Mouse (Mus musculus): ENCODE data around the gene Sp1.
A peak's percentile ranks its signal among the peaks of the same experiment; 100 is the strongest.

The Sp1 gene

DNA sequence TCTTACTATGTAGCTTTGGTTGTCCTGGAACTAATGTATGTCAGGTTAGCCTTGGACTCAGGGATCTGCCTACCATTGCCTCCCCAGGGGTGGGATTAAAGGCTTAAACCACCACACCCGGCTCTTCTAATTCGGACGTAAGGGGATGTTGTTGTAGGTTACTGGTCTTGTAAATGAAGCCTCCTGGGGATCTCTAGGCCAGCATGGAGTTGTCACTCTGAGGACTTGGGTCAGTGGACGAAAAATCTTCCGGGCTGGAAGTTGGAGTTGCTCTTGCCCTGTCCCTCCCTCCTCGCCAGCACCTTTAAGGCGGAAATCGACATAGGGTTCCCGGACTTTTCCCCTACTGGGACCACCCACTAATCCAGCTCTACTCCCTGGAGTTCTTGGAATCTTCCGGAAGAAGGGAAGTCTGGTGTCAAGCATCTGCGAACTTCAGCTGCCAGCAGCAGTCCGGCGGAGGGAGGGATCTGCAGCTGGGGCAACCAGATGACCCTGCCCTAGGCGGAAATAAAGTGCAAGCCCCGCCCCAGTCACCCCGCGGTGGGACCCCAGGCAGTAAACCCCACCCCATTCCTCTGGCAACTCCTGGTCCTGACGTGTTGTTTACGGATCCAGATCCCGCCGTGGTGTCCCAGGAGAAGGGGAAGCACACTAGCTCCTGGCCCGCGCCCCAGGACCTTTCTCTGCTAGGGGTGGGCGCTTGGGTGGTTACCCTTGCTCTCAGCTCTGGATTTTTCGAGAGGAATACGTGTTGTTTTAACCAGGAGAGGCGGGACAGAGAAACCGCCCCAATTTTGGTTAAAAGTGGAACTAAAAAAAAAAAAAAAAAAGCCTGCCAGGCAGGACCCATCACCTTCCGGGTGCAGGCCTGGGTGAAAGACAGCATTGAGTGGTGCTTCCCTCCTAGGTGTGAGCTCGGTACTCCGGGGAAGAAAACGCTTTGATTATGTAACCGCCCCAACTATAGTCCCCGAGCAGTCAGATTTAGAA, 6.4 kb upstream of the Sp1 start:
- peak; percentile 52 for DNase-seq

DNA sequence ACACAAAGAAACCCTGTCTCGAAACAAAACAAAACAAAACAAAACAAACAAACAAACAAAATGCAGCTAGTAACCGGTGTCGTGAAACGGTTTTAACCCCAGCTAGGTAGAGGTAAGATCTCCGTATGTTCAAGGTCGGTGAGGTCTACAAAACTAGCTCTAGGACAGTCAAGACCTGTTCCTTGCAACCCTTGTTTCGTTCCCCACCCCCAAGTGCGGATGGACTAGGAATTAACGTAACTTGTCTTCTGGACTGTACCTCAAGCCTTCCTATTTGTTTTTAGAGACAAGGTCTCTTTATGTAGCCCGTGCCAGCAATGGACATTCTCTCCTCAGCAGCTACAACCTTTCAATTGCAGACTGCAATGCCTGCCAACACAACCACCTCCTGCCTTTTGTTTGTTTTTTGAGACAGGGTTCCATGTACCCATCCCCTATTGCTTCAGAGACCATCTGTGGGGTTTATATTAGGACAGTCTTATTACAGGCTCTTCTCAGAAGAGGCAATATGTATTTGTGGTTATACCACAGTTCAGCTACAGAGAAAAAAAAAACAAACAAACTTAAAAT, 5.4 kb upstream of the Sp1 start:
- no peak for DNase-seq

DNA sequence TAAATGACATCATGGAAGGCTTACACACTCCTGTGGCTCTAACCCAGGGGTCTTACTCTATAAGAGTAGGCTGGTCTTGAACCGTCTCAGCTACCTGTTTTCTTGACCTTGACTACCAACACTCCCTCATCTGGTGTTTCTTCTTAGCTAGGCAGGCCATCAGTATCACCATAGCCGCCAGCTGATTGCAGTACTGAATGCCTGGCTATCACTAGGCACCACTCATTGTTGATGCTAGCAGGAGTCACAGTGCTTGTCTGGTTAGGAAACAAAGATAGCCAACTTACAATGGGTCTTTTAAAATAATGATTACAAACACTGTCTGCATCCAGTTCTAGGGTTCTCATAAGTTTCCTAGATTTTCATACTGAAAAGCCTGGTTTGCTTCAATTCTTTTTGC, 4.7 kb upstream of the Sp1 start:
- no peak for DNase-seq

DNA sequence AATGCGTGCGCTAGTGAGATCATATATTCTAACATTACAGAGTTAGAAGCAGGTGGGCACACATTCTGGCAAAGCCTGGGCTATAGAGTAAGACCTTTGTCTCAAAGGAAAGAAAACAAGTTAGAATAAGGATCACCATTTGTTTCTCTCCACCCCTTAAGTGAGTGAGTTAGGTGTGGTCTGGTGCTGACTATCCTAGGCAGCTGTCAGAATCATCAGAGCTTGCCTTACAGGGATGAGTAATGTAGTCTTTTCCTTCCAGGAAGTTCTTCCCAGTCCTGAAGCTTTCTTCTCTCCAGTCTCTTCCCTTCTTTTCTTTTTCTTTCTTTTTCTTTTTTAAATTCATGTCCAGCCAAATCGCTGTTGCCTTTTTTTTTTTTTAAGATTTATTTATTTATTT, 3.7 kb upstream of the Sp1 start:
- no peak for DNase-seq

DNA sequence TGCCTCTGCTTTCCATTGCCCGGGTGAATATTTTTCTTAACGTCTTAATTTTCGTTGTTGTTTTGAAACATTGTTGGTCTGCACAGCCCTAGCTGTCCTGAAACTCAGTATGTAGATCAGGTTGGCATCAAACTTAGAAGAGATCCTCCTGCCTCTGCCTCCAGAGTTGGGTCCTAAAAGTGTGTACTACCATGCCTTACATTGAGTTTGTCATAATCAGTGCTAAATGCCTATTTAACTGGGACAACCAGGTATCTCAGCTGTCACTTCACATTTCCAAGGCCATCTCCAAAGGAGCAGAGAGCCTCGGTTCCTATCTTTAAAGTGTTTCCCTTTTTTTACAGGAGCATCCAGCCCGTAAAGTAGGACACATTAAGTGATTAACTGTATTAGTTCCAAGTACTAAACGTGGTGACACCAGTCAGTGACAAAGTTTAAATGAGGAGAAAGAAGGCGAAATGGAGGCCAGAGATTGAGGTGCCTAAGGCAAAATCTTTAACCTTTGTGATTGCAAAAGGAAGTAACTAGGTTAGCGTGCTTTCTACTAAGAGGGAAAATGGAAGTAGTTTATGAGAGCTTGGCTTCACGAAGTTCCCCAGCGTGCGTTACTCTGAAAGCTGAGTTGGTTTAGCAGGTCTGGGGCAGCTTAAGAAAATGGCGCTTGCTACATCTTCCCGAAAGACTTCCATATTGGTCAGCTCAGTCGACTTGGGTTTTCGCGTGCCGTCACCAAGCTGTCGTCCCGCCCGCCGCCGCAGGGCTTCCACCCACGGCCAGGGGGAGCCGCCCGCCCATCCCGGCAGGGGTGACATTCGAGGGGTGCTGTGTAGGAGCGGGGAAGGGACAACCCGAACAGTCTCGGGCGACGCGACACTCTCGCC, 1.1 kb upstream of the Sp1 start:
- peak; percentile 14 for DNase-seq

DNA sequence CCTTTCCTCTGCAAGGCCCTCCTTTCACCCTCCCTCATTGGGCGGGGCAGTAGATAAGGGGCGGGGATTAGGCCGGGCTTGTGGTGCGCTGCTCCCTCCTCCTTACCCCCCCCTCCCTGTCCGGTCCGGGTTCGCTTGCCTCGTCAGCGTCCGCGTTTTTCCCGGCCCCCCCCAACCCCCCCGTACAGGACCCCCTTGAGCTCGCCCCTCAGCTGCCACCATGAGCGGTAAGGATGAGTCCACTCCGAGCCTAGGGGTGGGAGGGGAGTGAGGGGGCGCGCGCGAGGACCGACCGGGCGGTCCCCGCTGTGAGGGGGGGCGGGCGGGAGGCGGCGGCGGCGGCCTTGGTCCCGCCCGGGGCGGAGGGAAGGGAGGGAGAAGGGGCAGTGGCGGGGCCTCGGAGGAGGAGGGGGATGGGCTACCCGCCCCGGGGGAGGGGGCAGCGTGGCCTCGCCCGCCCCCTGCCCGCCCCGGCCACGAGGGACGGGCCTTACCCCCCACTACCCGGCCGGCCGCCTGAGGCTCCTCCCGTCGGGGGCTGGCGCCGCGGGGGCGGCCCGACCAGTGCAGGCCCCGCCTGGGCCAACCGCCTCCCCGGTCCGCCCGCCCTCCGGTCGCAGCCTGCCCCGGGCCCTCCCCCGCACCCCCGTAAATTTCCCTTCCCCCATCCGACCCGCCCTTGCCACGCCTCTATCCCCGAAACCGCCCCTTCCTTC, 411 bp downstream of the Sp1 start:
- peak; percentile 69 for DNase-seq

DNA sequence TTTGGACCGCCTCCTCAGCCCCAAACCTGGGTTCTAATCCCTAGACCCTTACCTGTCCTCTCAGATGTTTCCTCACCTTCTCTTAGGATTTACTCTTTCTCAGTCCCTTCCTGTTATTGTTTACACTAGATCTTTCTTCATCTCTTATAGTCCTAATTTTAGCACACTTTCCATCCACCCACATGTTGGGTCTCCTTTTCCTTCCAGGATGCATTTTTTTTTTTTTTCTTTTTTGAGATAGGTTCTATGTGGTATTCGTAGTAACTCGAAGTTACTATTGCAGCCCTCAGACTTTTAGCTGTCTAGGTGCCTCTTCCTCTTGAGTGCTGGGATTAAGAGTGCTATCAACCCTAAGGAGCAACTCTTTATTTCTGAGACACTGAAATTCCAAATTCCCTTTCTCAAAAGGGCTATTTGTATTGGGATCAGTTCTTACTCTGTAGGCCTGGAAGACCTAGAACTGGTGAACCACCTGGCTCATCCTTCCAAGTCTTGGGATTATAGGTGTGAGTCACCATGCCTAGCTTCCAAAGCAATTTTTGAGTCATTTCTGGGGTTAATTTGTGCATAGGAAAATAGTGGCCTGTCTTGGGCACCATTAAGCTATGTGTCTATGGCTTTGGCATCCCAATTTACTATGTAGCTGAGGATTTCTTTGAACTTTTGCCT, 1.1 kb downstream of the Sp1 start:
- no peak for DNase-seq

DNA sequence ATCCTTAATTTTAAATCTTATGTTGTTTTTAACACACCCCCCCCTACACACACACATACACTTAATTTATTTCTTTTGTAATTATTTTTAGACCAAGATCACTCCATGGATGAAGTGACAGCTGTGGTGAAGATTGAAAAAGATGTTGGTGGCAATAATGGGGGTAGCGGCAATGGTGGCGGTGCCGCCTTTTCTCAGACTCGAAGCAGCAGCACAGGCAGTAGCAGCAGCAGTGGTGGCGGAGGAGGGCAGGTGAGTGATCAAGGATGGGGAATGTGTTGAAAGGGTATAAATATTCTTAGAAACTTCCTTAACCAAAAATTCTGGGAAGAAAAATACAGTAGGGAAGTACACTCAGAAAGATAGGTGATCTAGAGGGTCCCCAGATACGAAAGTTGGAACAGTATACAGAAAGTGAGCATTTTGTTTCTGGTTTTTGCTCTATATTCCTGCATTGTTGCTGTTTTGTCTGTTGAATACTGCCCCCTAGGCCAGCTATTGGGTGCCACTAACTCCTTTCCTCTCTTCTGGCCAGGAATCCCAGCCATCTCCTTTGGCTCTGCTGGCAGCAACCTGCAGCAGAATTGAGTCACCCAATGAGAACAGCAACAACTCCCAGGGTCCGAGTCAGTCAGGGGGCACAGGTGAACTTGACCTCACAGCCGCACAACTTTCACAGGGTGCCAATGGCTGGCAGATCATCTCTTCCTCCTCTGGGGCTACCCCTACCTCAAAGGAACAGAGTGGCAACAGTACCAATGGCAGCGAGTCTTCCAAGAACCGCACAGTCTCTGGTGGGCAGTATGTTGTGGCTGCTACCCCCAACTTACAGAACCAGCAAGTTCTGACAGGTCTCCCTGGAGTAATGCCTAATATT, 2.0 kb downstream of the Sp1 start:
- DNase-seq, result no peak

DNA sequence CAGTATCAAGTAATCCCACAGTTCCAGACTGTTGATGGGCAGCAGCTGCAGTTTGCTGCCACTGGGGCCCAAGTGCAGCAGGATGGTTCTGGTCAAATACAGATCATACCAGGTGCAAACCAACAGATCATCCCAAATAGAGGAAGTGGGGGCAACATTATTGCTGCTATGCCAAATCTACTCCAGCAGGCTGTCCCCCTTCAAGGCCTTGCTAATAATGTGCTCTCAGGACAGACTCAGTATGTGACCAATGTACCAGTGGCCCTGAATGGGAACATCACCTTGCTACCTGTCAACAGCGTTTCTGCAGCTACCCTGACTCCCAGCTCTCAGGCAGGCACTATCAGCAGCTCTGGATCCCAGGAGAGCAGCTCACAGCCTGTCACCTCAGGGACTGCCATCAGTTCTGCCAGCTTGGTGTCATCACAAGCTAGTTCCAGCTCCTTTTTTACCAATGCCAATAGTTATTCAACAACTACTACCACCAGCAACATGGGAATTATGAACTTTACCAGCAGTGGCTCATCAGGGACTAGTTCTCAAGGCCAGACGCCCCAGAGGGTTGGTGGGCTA, 2.7 kb downstream of the Sp1 start:
- DNase-seq, result no peak

DNA sequence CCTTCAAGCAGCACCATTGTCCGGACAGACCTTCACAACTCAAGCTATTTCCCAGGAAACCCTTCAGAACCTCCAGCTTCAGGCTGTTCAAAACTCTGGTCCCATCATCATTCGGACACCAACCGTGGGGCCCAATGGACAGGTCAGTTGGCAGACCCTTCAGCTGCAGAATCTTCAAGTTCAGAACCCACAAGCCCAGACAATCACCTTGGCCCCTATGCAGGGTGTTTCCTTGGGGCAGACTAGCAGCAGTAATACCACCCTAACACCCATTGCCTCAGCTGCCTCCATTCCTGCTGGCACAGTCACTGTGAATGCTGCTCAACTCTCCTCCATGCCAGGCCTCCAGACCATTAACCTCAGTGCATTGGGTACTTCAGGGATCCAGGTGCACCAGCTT, 3.3 kb downstream of the Sp1 start:
- DNase-seq, result no peak

DNA sequence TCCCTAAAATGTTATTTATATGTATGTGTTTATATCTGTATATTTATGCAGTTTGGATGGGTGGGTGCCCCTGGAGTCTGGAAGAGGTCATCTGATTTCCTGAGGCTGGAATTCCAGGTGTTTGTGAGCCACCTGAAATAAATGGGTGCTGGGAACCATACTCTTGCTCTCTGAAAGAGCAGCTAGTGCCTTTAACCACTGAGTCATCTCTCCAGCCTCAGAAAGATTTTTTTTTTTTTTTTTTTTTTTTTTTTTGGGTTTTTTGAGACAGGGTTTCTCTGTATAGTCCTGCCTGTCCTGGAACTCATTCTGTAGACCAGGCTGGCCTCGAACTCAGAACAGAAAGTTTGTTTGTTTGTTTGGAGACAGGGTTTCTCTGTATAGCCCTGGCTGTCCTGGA, 5.1 kb downstream of the Sp1 start:
- no peak for DNase-seq

DNA sequence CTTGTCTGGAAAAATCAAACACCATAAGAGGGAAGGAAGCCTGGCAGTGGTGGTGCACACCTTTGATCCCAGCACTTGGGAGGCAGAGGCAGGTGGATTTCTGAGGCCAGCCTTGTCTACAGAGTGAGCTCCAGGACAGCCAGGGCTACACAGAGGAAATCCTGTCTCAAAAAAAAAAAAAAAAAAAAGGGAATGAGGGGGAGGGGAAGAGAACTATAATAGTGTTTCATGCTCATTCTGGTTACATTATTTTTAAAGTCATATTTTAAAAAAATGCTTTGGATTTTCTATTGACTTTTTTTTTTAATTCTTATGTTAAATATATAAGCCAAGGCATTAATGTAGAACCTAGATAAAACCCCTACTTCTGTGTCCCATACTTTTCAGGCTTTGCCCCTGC, 7.7 kb downstream of the Sp1 start:
- DNase-seq, result no peak

DNA sequence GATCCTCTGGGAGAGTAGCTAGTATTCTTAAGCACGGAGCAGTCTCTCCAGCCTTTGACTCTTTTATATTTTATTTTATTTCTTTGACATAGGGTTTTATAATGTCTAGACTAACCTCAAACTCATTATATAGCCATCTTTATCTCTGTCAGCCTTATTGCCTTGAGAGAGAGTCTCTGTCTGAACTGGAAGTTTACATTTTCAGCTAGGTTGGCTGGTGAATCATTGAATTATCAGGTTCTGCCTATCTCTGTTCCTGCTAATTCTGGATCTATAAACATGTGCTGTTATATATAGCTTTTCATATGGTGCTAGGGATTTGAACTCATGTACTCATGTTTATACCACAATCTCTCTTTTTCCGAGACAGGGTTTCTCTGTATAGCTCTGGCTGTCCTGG, 11.6 kb downstream of the Sp1 start:
- no peak for DNase-seq

DNA sequence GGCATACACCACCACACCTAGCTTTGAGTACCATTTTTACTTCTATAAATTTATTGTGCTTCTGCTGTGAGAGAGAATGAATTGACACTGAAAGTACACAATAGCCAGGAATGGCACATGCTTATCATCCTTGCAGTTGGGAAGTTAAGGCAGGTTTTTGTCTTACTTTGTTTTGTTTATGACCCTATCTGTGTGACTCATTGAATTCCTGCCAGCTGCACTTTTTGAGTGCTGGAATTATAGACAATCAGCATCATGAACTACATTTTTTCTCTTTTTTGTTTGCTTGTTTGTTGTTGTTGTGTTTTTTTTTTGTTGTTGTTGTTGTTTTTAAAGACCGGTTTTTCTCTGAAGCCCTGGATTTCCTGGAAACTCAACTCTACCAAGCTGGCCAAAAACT, 15.0 kb downstream of the Sp1 start:
- no peak for DNase-seq

DNA sequence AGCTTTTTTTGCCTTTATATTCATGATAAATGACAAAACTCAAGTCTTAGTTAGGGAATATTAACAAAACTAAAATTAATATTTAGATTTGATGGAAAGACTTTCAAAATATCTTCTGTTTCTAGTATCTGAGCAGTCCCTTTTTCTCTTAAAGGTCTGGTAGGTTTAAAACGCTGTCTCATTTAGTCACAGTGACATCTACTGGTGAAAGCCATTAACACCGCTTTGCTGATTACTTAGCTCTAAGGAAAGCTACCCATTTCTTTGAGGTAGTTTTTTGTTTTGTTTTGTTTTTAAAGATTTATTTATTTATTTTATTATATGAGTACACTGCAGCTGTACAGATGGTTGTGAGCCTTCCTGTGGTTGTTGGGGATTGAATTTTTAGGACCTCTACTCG, 15.5 kb downstream of the Sp1 start:
- DNase-seq, result no peak

DNA sequence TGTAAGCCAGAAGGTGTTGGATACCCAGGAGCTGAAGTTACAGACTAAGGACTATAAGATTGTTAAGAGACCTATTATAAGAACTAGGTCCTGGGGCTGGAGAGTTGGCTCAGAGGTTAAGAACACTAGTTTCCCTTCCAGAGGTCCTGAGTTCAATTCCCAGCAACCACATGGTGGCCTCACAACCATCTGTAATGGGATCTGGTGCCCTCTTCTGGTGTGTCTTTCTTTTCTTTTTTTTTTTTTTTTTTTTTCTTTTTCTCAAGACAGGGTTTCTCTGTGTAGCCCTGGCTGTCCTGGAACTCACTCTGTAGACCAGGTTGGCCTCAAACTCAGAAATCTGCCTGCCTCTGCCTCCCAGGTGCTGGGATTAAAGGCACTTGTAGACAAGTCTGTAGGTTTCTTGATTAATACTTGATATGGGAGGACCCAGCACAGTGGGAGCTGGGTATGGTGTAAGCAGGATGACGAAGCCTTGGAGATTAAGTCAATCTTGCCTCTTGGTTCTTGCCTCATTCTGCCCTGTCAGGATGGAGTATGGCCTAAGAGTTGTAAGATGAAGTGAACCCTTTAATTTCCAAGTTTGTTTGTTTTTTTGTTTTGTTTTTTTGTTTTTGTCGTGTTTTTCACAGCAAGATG, 17.8 kb downstream of the Sp1 start:
- no peak for DNase-seq

DNA sequence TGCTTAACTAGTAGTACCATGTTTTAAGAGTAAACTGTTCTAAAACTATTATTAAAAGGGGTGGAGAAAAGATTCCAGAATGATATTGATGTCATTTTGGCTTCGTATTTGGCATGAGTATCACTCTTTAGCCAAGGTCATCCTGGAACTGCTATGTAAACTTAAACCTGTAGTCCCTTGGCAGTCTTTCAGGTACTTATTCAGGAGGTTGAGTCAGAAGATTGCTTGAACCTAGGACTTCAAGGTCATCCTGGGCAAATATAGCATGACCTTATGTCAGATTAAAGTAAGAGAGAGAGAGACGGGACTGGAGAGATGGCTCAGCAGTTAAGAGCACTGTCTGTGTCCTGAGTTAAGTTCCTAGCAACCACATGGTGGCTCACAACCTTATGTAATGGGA, 18.7 kb downstream of the Sp1 start:
- no peak for DNase-seq

DNA sequence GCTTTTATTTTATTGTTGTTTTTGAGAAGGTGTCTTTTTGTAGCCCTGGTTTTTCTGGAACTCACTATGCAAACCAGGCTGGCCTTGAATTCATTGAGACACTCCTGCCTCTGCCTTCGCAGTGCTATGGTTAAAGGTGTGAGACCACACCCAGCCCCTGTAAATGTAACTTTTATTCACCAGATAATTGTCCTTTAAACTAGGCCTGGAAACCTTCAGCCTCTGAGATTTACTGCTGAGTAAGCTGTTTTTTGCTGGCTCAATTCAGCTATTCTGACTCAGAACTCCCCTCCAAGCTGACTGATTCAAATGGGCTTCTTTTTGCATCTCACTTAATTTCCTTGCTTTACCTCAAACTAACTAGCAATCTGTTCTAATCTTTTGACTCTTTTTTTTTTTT, 21.0 kb downstream of the Sp1 start:
- DNase-seq, result no peak

DNA sequence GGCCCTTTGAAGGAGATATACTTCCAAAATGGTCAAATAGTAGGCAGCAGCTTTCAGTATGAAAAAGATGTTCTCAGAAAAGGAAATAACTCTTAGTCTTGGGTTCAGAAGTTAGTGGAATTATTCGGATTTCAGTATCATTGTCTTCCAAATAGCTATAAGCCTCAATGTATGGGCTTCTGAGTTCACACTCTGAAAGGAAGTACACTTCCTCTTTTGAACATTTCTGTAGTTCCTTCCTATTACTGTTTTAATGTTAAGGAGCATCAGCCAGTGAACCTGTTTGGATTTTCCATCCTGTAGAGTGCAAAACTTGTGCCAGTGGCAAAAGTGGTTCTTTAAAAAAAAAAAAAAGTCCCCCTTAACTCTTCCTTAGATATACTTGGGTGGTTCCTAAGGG, 26.1 kb downstream of the Sp1 start:
- DNase-seq, result no peak

DNA sequence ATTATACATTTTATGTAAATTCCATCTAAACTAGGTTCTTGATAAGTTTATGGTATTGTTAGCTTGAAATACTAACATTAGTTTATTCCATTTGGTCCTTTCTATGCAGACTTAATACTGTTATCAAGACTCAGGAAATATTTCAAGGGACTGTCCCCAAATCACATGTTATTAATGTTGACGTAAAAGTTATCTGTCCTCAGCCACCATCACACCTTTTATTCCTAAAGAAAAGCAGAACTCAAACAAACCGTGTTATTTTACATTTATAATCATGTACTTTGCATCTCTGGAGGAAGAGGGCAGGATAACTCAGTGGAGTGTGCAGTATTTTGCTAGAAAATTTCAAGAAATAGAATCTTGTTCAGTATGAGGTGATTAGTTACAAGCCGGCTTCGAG, 27.2 kb downstream of the Sp1 start:
- DNase-seq, result no peak
